Mouse (Mus musculus) limb, embryonic 14.5 days (tissue): ENCODE measurements at regions not wholly inside any gene's neighbourhood (a gene's known extent, or its start where the extent isn't known, plus 50 kb on each side); places are given as distances from the start of the nearest gene placed in this dataset.

Experiments used
- ATAC-seq: fragments of 200-750 bp; cut with Nextera tagmentation; 2 replicates; pipeline ENCODE4 v1.8.0; 2017; ENCODE audit warnings: low read depth, moderate number of reproducible peaks, moderate TSS enrichment; ENCODE audit not compliant: low FRiP score
- DNase-seq: peaks from one replicate; pipeline ENCODE4 v3.0.0-alpha.2; 2015; ENCODE audit warnings: low spot score
- H3K27ac ChIP-seq: fragments of 300-500 bp; sonication (generic); replicated peaks from 2 replicates; pipeline ENCODE4 v1.5.1; 2014; ENCODE audit warnings: low read depth, mild to moderate bottlenecking, low read length, moderate library complexity, mixed read lengths
- H3K27me3 ChIP-seq: fragments of 300-500 bp; sonication (generic); 2 replicates; pipeline ENCODE4 v1.6.1; 2014; ENCODE audit warnings: low read length, mixed read lengths; ENCODE audit not compliant: control insufficient read depth, insufficient read depth
- H3K36me3 ChIP-seq: fragments of 300-500 bp; sonication (generic); 2 replicates; pipeline ENCODE4 v1.6.1; 2014; ENCODE audit warnings: mild to moderate bottlenecking, low read length, moderate library complexity, mixed read lengths; ENCODE audit not compliant: control insufficient read depth, insufficient read depth
- H3K4me1 ChIP-seq: fragments of 300-500 bp; sonication (generic); 2 replicates; pipeline ENCODE4 v1.6.1; 2014; ENCODE audit warnings: antibody characterized with exemption, low read length, mixed read lengths; ENCODE audit not compliant: control insufficient read depth, insufficient read depth
- H3K4me2 ChIP-seq: fragments of 300-500 bp; sonication (generic); replicated peaks from 2 replicates; pipeline ENCODE4 v1.6.1; 2014; ENCODE audit warnings: low read depth, mild to moderate bottlenecking, low read length, moderate library complexity; ENCODE audit not compliant: severe bottlenecking
- H3K4me3 ChIP-seq: fragments of 300-500 bp; sonication (generic); replicated peaks from 2 replicates; pipeline ENCODE4 v1.5.1; 2014; ENCODE audit warnings: low read length
- H3K9ac ChIP-seq: fragments of 300-500 bp; sonication (generic); 2 replicates; pipeline ENCODE4 v1.6.1; 2014; ENCODE audit warnings: mild to moderate bottlenecking, low read depth, low read length, moderate library complexity; ENCODE audit not compliant: severe bottlenecking
- H3K9me3 ChIP-seq: fragments of 300-500 bp; sonication (generic); 2 replicates; pipeline ENCODE4 v1.6.1; 2016; ENCODE audit warnings: low read length; ENCODE audit not compliant: control insufficient read depth
- POLR2A ChIP-seq: fragments of 200-500 bp; IDR thresholded peaks from 2 replicates; pipeline ENCODE4 v1.8.0; 2012; ENCODE audit warnings: inconsistent platforms, mild to moderate bottlenecking, moderate library complexity, borderline replicate concordance; ENCODE audit not compliant: insufficient read depth, insufficient read length; ENCODE audit errors: extremely low read depth
- WGBS: fragments of 180-500 bp; shearing (Covaris S2); extraction: QIAGEN DNeasy Blood & Tissue Kit; methylation state at CpG from one replicate; pipeline ENCODE4 v1.1.7; 2014; 5-methylcytosine and 5-hydroxymethylcytosine counted together

GRCm38 (mm10) chr2:96234613-96235012, 83.4 kb upstream of the Lrrc4c start:
- DNase-seq, result peak; percentile 40
- no peaks in the 10 kb centered on the region for H3K36me3 ChIP-seq

GRCm38 (mm10) chr2:96239246-96239645, 78.7 kb upstream of the Lrrc4c start:
- Histone ChIP-seq H3K4me2 (no peak overlapping the region), H3K27ac (no peak overlapping the region), H3K4me3 (no peak overlapping the region), H3K27me3 (no peaks in the 10 kb centered on the region), H3K36me3 (no peaks in the 10 kb centered on the region), H3K9me3 (no peaks in the 10 kb centered on the region), H3K9ac (no peak overlapping the region), H3K4me1 (no peaks in the 10 kb centered on the region)
- DNase-seq, result no peak
- no peak for ATAC-seq
- TF ChIP-seq POLR2A, result no peak

More at GRCm38 (mm10) chr2:96234613-96235012, 83.4 kb upstream of the Lrrc4c start:
- Histone ChIP-seq H3K27ac (no peak overlapping the region), H3K4me3 (no peak overlapping the region), H3K4me2 (no peak overlapping the region), H3K27me3 (no peaks in the 10 kb centered on the region), H3K9me3 (no peaks in the 10 kb centered on the region), H3K4me1 (no peaks in the 10 kb centered on the region), H3K9ac (no peak overlapping the region)
- TF ChIP-seq POLR2A, result no peak
- ATAC-seq, result no peak

- WGBS, result 88% methylated on average over 3 of the region's 3 CpGs
- H3K36me3 ChIP-seq, result no peaks in the 10 kb centered on the region
- H3K4me1 ChIP-seq, result no peaks in the 10 kb centered on the region
- no peak for ATAC-seq
- H3K9ac ChIP-seq, result no peak overlapping the region
- no peaks in the 10 kb centered on the region for H3K9me3 ChIP-seq
- H3K4me2 ChIP-seq, result no peak overlapping the region
- DNase-seq, result no peak
- H3K4me3 ChIP-seq, result no peak overlapping the region
- H3K27me3 ChIP-seq, result no peaks in the 10 kb centered on the region
- no peak overlapping the region for H3K27ac ChIP-seq
- TF ChIP-seq POLR2A, result no peak
Observed at GRCm38 (mm10) chr2:96240543-96241090, 77.4 kb upstream of the Lrrc4c start.

- Histone ChIP-seq H3K27me3 (no peaks in the 10 kb centered on the region), H3K9me3 (no peaks in the 10 kb centered on the region), H3K4me2 (no peak overlapping the region), H3K36me3 (no peaks in the 10 kb centered on the region), H3K27ac (no peak overlapping the region), H3K9ac (no peak overlapping the region), H3K4me1 (no peaks in the 10 kb centered on the region), H3K4me3 (no peak overlapping the region)
- 85% methylated on average over 1 of the region's 1 CpGs for WGBS
- DNase-seq (no peak), ATAC-seq (no peak)
- no peak for TF ChIP-seq POLR2A
Observed at GRCm38 (mm10) chr2:96253661-96254060, 64.3 kb upstream of the Lrrc4c start.

GRCm38 (mm10) chr2:96256491-96256890, 61.5 kb upstream of the Lrrc4c start:
- WGBS, result 69% methylated on average over 1 of the region's 1 CpGs
- no peaks in the 10 kb centered on the region for H3K9me3 ChIP-seq
- H3K9ac ChIP-seq, result no peak overlapping the region
- no peaks in the 10 kb centered on the region for H3K4me1 ChIP-seq
- no peak overlapping the region for H3K4me3 ChIP-seq
- H3K27ac ChIP-seq, result no peak overlapping the region
- no peak for TF ChIP-seq POLR2A
- H3K36me3 ChIP-seq, result no peaks in the 10 kb centered on the region
- DNase-seq (no peak), ATAC-seq (no peak)
- no peak overlapping the region for H3K4me2 ChIP-seq
- no peaks in the 10 kb centered on the region for H3K27me3 ChIP-seq
